Mouse (Mus musculus) kidney, adult 2 months (tissue): ENCODE measurements at regions not wholly inside any gene's neighbourhood (a gene's known extent, or its start where the extent isn't known, plus 50 kb on each side); places are given as distances from the start of the nearest gene placed in this dataset.

ENCODE experiments used
- CTCF ChIP-seq: fragments of 200-500 bp; conservative IDR thresholded peaks from 2 replicates; pipeline ENCODE4 v1.5.1; 2011; ENCODE audit warnings: low read depth, mild to moderate bottlenecking, control low read depth, low read length, moderate library complexity, mixed read lengths; ENCODE audit not compliant: insufficient read depth, insufficient read length
- POLR2A ChIP-seq: fragments of 200-500 bp; IDR thresholded peaks from one replicate; pipeline ENCODE4 v1.6.1; 2011; ENCODE audit warnings: low read depth, low read length, control low read depth

DNA sequence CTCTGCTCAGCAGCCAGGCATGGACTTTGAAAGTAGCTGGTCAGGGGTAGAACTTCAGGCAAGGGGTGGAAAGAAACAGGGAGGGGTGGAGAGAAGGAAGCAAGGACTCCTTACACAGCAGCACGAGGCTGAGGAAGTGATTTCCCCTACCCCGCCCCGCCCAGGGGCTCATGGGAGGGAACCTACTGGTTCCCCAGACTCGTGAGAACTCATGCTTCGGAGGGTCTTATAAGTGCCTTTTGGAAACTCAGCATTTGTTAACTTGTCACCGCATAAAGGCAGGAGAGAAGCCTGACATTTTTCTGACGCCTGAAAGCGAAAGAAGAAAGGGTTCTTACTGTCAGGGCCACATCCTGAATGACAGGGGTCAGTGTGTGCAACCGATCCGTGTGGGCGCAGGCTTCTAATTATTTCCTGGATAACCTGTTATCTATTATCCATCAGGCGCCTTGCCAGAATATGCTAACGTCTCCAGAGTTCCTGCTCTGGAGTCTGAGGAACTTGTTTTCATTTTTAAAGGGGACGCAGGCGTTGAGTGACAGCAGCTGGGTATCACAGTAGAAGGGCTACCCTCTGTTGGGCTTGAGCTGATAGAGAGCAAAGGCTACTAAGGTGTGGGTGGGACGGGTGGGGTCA is 98.2 kb upstream of the Max start:
- TF ChIP-seq CTCF (no peak), POLR2A (no peak)
